Mouse (Mus musculus): ENCODE measurements at regions not wholly inside any gene's neighbourhood (a gene's known extent, or its start where the extent isn't known, plus 50 kb on each side); places are given as distances from the start of the nearest gene placed in this dataset.

- H3K4me2 ChIP-seq (ENCODE audit: insufficient read depth, low read depth, poor library complexity, severe bottlenecking): no peak overlapping the region
- DNase-seq (ENCODE audit: extremely low read depth): peak; percentile 29
- no peak overlapping the region for H3K4me3 ChIP-seq (replicated peaks in 1 of 3; ENCODE audit: low read depth in 2 of 3, low read length in 2 of 3, poor library complexity in 1 of 3)
- dilution Hi-C loops (cut with MboI; ENCODE audit: extremely low pct_ligation_motif_present, extremely low pct_unique_long_range_greater_than_20kb, low sequenced_read_pairs) (no loop called here), in situ Hi-C loops (cut with MboI; ENCODE audit: low pct_ligation_motif_present, low pct_unique_long_range_greater_than_20kb, low sequenced_read_pairs) (no loop called here)
- TF ChIP-seq JUND (conservative IDR thresholded peaks at IDR 0.05; ENCODE audit: low read depth, low read length) (no peak), SMC3 (IDR thresholded peaks at IDR 0.05; ENCODE audit: low read depth, low read length) (peak; percentile 29), CTCF (conservative IDR thresholded peaks at IDR 0.05 in 1 of 2, IDR thresholded peaks at IDR 0.05 in 1 of 2; ENCODE audit: low read depth in 2 of 2, low read length in 2 of 2) (peak; percentile 30 to 55; a peak in 2 of 4 replicates), RAD21 (IDR thresholded peaks at IDR 0.05; ENCODE audit: low read depth, low read length) (peak; percentile 16)
- no peaks in the 10 kb centered on the region for H3K36me3 ChIP-seq (replicated peaks in 1 of 2; ENCODE audit: control insufficient read depth in 1 of 2, insufficient read depth in 1 of 2, low read length in 1 of 2)
- no peak overlapping the region for H3K9ac ChIP-seq (ENCODE audit: insufficient read depth, low read depth)
- H3K9me3 ChIP-seq (replicated peaks; ENCODE audit: low read length): no peaks in the 10 kb centered on the region
- no peak overlapping the region for H3K27ac ChIP-seq (ENCODE audit: insufficient read depth, low read depth)
- H3K4me1 ChIP-seq (ENCODE audit: control insufficient read depth in 1 of 2, insufficient read depth in 2 of 2): no peaks in the 10 kb centered on the region
- H3K27me3 ChIP-seq (replicated peaks): no peaks in the 10 kb centered on the region
- no peaks in the 10 kb centered on the region for H3K79me2 ChIP-seq (replicated peaks; ENCODE audit: control insufficient read depth, extremely low read depth, insufficient read depth, poor library complexity, severe bottlenecking)
Measured at GRCm38 (mm10) chrX:107577501-107577900, 90.3 kb upstream of the Tbx22 start.

Data from CH12.LX (cell line).